Mouse (Mus musculus): ENCODE results near the gene Twsg1.
A peak's percentile ranks its signal among the peaks of the same experiment; 100 is the strongest.

Gene Twsg1

DNA sequence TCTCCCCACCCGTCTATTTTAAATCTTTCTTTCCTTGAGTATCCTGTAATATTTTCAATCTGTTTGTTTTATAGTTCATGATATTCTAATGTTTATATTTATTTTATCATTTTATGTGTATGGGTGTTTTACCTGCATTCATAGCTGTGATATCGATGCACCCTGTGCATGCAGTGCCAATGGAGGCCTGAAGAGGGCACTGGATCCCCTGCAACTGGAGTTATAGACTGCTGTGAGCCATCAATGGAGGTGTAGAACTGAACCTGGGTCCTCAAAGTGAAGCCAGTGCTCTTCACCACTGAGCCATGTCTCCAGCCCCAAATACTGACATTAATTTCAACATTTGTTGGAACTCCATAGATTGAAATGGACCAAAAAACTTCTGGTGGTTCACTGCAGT is 17.3 kb downstream of the Twsg1 start:
- DNase-seq (ENCODE audit: extremely low spot score), result no peak

DNA sequence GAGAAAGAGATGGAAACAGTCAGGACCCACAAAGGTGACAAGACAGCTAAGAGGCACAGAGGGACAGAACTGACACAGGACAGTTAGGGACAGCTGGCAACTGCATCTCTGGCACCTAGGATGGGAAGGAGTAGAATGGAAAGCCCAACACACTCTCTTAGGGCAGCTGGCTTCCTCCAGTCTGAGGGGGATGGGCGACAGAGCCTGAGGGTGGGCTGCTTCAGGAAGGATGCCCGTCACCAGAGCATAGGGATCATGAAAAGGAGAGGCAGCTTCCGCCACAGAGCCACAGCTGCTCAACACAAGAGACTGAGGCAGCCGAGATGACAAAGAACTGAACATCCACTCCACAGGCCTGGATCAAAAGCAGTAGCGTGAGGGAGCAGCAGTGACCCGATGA is 19.5 kb downstream of the Twsg1 start:
- no peak for DNase-seq (ENCODE audit: extremely low spot score)

DNA sequence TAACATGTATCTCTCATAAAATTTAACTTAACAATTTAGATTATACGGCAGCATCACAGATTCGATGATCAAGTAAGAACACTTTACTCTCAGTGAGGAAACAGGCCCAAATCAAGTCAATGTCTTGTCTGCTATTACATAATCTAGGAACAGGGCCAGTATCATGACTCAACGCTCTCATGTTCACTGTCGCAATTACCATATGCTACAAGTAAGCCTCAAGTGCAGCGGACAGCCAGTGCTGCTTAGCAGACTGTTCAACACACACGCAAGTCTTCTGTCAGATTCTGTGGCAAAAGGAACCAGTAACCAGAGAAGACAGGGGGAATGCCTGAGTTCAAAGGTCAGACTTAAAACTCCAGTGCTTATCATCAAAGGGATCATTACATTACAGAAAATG is 20.1 kb downstream of the Twsg1 start:
- no peak for DNase-seq (ENCODE audit: extremely low spot score)

DNA sequence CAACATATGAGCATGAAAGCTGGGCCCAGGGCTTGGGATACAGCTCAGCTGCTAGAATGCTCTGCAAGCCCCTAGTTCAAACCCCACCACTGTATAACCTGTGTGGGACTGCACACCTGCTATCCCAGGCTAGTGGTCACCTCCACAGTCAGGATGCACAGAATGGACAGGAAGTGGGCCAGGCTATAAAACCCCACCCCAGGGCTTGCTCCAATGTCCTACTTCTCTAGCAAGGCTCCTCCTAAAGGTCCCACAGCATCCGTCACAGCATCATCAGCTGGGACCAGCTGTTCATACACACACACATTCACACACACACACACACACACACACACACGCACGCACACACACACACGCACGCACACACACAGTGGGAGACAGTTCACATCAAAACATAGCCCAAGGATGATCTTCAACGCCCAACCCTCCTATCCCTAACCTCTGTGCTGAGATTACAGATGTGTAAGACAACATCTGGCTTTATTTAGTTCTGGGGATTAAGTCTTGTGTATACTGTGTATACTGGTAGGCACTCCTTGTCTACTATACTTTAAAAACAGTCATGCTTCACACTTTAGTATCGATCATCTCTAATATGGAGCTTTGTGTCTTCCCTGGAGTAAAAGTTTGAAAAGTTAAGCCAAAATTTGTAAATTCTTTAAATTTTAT is 20.7 kb downstream of the Twsg1 start:
- no peak for DNase-seq (ENCODE audit: extremely low spot score)

DNA sequence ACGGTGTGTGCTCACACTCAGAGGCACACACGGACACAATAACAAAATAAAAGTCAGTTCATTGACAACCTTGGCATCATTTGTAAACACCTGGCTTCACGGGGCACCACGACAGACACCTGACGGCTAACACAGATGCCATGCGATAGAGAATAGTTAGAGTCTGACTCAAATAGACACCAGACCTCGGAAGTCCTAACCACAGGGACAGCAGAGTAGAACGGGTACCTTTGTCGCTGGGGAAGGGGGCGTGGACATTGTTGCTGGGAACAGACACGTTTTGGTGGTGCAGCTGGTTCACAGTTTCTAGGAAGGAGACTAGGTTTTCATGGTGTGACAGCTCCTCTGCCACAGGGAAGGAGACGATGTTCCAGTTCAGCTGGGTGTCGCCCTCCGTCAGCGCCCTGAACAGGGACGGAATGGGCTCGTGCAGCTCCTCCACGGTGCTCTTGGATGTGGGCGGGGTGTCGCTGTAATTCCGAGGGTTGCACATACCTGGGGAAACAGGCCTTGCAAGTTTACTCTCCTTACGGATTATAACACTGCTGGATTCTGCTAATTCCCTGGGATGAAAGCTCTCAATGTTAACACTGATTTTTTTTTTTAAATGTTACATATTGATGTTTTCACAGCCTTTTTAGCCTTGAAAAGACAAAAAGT is 21.6 kb downstream of the Twsg1 start:
- DNase-seq (ENCODE audit: extremely low spot score), result no peak

DNA sequence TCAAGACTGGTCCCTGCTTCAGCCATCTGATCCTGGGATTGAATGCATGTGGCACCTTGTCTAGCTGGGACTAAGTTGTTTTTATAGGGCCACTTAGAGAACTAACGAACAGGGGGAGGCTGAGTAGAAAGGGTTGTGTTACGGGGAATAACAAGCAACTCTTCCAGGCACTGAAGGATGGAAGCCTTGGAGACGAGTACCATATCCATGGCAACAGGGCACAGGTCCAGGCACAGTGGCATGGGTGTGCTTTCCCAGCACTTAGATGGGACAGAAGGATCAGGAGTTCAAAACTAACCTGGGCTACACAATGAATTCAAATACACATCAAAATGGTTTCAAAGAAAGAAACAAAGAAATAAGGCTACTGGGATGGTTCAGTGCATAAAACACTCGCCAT is 23.9 kb downstream of the Twsg1 start:
- no peak for DNase-seq (ENCODE audit: extremely low spot score)

DNA sequence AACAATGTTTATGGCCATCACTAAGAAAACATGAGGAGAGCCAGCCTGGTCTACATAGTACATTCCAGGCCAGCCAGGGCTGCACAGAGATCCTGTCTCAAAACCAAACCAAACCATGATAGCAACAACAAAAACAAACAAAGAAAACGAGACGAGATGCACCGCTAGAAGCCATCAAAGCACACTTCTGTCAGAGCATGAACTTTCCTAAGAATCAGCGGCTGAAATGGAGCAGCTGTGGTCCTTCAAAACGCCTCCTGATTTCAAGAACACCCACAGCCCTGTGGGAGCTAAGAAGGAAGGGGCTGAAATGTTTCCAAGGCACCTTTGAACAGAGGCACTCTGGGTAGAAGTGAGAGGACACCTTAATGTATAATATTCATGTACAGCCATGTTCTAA is 26.8 kb downstream of the Twsg1 start:
- DNase-seq (ENCODE audit: extremely low spot score), result no peak

DNA sequence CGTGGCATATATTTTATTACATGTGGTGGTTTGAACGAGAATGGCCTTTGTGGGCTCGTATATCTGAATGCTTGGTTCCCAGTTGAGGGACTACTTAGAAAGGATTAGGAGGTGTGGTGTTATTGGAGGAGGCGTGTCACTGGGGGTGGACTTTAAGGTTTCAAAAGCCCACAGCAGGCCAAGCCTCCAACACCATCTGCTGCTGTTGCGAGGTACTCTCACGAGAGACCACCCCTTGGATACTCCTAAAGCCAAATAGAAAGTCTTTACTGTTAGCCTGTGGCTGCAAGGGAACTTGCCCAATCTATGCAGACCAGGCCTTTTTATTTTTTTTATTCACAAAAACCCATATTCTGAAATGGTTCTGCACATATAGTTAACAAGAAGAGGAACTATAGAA is 29.1 kb downstream of the Twsg1 start:
- no peak for DNase-seq (ENCODE audit: extremely low spot score)

DNA sequence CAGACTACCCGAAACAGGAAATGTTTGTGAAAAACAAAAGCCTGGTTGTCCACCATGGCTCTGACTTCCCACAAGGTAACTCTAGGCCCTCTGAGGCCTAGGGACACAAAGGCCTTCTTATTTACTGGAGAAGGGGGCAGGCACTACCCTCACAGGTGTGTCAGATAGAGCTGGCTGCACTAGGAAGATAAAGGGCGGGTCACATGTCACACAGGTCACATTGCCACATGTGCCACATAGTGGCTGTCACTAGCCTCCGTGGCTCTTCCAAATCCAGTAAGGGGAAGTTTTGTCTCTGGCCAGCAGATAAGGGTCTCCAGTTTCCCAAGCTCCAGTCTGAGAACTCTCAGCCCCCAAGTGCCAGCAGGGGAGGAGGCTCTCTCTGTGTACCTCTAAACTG is 31.8 kb downstream of the Twsg1 start:
- DNase-seq (ENCODE audit: extremely low spot score), result no peak

DNA sequence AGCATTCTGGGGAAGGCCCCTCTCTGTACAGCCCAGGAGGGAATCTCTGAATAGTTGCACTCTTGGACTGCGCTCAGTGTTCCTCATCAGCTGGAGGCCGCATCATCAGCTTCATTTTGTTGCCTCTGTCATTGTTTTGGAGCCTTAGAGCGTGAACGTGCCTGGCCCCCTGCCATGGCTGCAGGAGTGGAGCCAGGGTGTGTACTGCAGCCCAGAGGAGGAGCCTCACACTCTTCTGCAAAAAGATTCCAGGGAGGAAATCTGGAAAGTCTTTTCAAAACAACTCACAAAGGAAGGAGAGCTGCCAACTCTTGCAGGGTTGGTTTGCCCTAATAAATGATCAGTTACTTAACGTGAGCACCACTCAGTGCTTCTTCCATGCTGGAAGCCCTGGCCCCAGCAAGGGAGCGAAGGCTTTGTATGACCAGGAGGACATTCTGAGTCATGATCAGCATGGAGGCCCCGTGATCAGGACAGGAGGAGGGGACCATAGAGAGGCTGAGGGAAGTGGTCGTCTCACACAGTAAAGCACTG is 34.8 kb downstream of the Twsg1 start:
- peak; percentile 18 for DNase-seq (ENCODE audit: extremely low spot score)

DNA sequence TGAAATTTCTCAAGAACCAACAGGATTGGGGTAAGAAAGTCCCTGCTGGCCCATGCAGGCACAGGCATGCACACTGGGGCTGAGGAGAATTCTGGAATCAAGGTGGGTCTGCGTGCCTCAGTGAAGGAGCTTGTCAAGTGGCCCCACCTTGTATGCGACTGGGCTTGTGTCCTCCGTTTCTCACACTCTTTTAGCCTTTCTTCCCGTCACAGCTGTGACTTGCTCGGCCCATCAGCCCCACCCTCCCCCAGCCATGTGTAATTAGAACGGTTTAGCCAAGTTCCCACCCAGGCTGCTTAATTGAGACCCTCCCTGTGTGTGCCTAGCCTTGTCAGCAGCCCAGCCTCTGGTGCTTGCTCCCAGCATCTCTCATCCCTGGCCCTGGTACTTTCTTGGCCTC is 36.9 kb downstream of the Twsg1 start:
- DNase-seq (ENCODE audit: extremely low spot score), result no peak

DNA sequence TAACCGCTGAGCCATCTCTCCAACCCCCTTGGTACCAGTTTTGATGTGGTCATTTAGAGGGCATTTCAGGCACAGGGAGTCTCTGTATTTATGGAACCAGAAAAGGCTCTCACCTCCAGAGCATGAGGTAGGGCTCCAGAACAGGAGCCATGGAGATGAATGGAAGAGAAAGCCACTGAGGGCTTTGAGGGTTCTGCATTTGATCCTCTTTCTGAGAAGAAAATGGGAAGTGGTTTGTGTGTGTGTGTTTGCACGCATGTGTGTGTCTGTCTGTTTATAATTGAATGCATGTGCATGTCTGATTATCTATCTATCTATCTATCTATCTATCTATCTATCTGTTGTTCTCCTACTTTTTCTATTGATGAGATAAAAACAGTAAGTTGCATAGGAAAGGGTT is 38.8 kb downstream of the Twsg1 start:
- DNase-seq (ENCODE audit: extremely low spot score), result no peak

DNA sequence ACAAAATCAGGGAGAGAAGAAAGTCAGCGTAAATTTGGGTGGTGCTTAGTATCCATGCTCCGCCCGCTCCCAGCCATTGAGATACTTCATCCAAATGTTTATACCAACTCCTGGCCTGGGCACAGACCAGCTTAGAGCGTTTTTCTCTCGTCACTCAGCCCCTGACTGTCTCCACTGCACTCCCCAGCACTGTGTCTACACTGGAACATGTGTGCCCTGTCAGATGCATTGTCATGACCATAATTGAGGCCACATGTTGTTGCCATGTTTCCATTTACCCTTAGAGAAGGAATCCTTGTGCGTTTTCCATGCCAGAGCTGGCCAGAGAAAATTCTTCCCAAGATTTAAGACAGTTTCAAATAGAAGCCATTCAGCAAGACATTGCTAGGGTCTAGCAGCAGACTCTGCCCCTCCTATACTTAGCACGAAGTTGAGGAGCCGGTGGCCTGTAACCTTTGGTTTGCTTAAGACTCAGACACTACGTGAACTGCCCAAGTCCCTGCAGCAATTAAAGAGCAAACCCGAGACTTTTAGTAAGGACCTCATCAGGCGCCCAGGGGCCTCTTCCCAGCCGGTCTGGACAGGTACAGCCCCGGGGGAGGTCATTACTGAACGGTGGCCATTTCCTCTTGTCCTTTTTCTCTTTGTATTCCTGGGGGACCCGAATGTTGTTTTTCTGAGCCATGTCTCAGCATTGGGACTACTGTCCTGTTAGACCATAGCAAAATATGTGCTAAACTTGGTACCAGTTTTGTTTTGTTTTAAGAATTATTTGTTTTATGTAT is 39.5 kb downstream of the Twsg1 start:
- DNase-seq (ENCODE audit: extremely low spot score), result no peak

DNA sequence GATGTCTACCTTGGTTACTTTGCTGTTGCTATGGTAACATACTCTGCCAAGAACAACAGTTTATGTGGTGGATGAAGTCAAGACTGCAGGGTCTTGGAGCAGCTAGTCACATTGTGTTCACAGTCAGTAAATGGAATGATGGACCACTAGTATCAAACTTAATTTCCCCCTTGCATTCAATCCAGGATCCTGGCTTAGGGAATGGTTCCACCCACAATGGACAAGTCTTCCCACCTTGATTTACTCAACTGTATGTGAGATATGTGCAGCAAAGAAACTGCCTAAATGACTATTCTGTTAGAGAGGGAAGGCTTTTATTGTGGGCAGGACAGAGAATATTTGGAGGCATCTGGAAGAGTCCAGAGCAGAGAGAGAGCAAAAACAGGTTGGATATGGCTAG is 42.8 kb downstream of the Twsg1 start:
- no peak for DNase-seq (ENCODE audit: extremely low spot score)

DNA sequence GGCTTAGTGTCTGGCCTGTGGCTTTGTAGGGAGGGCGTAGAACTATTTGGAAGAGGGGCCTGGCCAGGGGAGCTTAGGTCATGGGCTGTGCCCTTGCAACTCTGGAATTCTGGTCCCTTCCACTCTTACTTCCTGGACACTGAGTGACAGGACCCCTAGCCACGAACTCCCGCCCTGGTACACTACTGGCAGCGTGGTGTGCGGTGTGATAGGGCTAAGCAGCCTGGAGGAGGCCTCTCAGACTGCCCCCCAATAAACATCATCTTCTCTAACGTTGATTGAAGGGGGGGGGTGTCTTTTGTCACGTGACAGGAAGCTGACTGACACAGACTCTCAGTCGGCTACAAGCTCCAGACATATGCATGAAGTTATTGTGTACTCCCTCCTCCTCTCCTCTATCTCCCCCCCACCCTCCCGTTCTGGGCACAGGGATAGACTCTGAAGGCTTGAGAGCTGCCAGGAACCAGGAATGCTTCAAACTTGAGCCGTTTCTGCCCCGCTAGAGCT is 44.1 kb downstream of the Twsg1 start:
- DNase-seq (ENCODE audit: extremely low spot score), result no peak

DNA sequence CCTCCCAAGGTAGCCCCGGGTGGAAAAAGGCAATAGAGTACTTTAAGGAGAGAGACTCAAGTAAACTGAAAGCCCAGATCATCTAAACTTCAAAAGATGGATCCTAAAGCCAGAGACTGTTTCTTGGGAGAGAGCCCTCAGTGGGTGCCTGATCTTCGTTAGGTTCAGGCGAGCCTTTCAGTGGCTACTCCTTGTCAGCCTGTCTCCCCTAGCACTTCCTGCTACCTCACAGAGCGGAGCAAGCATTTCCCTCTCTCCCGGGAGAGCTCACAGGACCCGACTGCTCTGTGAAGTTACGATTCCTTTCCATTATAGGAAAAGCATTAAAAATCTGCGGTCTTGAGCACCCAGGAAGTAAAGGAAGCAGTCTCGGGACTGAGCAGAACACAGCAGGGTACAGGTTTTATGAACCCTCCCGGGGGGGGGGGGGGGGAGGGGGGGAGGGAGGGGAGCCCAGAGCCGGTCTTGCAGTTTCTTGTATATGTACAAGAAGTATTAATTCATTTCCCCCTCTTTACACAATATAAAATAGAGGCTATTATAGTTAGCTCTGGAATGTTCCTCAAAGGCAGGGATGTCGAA is 44.6 kb downstream of the Twsg1 start:
- no peak for DNase-seq (ENCODE audit: extremely low spot score)

DNA sequence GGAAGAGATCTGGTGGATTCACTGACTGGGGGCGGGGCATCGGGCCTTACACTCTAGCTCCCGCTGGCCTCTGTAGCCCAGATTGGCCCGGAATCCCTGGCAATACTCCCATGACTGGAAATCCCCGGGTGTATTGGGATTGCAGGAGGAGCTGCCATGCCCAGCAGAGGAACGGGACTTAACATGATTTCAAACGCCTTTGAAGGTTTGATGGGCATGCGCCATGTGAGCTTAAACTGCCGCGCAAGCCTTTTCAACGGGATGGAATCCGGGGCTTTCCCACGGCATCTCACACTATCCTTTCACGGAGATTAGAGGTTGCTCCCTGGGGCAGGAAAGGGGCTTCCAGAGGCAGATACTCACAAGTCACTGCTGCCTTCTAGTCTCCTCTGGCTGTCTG is 45.8 kb downstream of the Twsg1 start:
- no peak for DNase-seq (ENCODE audit: extremely low spot score)

DNA sequence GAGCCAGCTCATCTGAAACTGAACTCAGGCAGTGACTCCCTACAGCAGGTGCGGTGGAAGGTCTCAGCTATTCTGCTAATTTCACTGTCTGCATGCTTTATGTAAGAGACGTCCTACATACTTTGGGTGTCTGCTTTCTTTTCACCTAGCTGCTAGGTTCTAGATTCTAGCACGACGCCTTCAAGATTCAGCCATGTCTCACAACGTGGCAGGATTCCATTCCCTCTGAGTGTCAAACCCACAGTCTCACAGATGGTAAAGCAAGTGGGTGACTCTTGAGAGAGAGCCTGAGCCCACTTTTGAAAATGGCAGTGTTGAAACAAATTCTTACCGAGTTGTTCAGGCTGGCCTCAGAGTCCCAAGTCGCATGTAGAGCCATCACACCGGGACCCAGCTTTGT is 47.2 kb downstream of the Twsg1 start:
- DNase-seq (ENCODE audit: extremely low spot score), result no peak

DNA sequence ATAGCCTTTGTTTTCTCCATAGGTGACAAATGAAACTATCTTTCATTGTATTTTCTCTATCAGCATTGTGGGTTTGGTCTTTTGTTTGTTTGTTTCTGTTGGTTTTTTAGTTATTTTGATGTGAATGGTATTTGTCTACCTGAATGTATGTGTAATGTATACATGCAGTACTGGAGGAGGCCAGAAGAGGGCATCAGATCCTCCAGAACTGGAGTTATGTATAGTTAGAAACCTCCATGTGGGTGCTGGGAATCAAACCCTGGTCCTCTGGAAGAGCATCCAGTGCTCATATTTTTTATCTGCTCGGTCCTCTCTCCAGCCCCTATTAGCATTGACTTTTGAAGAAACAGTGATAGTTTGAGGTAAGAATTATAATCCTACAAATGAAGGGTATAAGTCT is 48.0 kb downstream of the Twsg1 start:
- no peak for DNase-seq (ENCODE audit: extremely low spot score)

DNA sequence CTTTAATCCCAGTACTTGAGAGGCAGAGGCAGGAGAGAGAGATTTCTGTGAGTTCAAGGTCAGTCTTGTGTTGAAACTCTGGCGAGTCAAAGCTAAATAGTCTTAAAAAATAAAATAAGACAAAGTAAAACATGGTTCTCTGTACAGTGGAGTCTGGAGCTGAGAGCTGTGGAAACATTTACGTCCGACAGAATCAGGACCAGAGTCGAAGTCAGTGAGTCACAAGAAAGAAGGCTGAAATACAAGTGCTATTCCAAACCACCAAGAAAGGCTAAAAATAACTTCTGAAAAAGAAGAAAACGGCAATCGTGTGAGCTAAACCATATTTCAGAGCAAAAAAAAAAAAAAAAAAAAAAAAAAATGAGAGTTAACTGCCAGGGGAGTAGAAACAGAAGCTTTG is 48.7 kb downstream of the Twsg1 start:
- DNase-seq (ENCODE audit: extremely low spot score), result no peak

DNA sequence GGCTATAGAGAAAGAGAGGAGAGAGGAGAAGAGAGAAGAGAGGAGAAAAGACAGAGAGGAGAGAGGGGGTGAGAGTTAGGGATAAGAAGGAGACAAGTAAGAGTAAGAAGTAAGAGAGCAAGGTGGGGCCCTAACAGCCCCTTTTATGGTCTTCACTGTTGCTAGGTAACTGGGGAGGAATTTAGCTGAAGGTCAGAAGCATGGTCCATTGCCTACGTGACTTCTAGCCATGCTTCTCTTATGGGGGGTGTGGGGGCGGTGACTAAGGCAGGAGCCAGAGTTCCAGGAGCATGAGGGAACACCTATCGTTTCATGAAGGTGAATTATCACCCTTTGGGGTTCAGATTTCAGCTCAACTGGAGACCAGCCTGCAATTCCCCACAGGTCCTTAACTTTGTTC is 55.0 kb downstream of the Twsg1 start:
- no peak for DNase-seq (ENCODE audit: extremely low spot score)

DNA sequence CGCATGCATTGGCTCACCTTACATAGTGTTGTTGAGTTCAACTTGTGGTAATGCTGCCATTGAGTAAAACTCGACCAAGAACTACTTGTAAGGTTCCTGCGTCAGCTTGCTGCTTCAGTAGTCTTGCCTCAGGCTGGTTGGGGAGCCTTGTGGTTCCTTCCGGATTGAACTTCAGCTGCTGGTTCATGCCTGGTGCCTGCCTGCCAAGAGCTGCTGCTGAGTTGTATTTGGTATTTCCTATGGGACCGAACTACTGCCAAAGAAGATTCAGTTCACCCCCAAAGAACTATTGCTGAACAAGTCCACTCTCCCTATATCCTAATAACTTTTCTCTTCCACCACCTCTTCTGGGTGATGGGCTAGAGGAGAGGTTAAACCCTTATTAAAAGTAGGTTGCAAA is 61.5 kb downstream of the Twsg1 start:
- no peak for DNase-seq (ENCODE audit: extremely low spot score)
